Mouse (Mus musculus): ENCODE measurements around the gene Lcn4.

Gene Lcn4

DNA sequence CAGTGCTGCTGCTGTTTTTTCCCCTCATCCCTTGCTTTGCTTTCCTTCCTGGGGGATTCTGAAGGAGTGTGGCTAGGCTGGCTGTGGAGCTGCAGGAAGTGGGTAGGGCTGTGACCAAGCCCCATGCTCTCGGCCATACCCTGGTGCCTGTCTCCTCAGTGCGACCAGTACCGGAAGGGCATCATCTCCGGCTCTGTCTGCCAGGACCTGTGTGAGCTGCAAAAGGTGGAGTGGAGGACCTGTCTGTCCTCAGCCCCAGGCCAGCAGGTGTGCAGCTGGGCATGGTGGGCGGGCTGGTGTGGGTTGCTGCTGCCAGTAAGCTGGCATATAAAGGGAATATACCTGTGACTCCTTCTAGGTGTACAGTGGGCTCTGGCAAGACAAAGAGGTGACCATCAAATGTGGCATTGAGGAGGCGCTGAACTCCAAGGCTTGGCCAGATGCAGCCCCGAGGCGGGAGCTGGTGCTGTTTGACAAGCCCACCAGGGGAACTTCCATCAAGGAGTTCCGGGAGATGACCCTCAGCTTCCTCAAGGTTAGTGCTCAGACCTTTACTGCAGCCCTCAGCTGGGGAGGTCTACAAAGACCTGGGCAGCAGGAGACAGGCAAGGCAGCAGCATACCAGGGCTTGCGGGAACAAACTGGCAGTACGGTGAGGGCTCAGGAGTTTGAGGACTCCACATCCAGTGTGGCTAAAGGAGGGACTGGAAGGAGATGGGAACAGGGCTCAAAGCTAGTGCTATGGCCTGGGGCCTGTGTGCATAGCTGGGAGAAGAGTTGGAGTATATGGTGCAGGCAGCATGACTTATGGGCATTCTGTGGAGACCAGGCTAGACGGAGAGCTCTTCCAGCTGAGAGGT is 36.2 kb downstream of the Lcn4 start:
- in situ Hi-C loops (cut with MseI, MboI), result no loop called here

DNA sequence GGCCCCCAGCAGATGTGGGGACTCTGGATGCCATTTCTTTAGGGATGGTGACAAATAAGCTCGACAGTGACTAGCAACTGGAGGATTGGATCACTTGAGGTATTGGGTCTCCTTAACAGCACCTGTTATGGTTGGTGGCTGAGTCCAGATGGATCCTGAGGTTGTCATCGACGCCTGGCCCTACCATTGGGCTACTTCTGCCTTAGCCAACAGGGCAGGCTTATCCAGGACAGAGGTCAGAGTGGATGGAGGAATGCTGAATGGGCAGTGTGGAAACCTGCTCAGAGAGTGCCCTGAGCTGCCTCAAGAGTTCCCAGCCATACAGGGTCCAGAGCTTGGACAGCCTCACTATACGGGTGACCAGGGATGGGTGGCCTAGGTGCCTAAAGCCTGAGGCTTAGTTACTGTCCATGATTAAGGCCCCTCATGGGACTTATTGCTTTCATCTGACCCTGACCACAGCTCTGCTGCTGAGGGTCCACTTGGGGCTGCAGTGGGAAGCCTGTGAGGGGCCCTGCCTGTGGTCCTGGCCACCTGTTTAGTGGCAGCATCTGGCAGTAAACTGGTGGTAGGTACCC is 37.0 kb downstream of the Lcn4 start:
- in situ Hi-C loops (cut with MseI, MboI), result no loop called here

DNA sequence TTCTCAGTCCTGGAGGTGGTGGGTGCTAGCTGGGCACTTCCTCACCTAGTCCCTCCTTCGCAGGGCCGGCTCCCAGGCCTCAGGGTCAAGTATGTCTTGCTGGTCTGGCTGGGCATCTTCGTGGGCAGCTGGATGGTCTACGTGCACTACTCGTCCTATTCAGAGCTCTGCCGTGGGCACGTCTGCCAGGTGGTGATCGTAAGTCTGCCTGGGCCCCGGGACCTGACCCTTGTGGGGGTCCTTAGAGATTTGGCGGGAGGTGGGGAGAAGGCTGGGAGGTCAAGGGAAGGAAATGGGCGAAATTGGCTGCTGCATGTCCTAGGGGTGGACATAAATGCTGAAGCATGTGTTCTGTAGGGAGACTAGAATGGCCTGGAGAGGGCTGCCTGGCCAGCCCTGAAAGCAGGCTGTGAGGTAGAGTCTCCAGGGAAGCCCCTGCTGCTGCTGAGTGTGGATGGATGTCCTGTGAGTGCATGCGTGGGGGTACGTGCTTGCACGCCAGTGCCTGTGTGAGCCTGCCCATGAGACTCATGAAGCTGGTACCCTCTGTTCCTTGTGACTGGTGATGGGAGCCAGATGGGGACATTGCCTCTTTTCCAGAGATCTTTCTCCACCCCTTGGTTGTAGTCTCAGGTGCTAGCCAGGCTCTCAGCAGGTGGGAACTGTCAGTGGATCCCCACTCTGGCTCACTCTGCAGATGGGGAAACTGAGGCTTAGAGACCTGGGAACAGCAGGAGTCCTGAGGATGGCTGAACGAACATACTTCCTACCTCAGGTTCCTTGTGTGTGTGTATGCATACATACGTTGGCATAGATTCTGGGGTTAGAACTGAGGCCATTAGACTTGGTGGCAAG is 38.3 kb downstream of the Lcn4 start:
- in situ Hi-C loops (cut with MseI, MboI), result no loop called here

DNA sequence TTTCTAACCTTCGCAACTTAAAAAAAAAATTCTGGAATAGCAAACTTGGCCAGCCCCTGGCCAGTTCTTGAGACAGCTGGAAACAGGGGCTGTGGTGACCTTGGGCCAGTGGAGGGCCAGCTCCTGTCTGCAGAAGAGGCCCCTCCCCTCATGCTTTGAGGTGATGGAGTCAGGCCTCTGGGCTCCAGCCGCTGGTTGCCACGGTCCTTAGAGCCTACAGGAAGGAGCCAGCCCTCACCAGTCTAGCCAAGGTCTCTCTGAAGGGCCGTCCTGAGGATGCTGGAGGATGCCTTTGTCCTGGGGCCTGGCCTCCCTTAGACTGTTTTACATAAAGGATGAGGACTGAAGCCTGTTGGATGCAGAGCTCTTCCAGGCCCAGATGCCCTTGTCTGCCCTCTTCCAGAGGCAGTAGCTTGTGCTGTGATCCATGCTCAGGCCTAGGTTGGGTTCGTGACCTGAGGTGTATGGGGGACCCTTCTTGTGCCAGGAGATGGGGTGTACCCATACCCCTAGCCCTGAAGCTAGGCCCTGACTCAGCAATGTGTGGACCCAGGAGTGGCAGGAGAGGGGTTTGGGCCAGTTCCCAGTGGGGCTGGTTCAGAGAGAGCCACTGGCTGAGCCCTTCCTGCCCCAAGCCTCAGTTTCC is 42.2 kb downstream of the Lcn4 start:
- in situ Hi-C loops (cut with MseI, MboI), result no loop called here

DNA sequence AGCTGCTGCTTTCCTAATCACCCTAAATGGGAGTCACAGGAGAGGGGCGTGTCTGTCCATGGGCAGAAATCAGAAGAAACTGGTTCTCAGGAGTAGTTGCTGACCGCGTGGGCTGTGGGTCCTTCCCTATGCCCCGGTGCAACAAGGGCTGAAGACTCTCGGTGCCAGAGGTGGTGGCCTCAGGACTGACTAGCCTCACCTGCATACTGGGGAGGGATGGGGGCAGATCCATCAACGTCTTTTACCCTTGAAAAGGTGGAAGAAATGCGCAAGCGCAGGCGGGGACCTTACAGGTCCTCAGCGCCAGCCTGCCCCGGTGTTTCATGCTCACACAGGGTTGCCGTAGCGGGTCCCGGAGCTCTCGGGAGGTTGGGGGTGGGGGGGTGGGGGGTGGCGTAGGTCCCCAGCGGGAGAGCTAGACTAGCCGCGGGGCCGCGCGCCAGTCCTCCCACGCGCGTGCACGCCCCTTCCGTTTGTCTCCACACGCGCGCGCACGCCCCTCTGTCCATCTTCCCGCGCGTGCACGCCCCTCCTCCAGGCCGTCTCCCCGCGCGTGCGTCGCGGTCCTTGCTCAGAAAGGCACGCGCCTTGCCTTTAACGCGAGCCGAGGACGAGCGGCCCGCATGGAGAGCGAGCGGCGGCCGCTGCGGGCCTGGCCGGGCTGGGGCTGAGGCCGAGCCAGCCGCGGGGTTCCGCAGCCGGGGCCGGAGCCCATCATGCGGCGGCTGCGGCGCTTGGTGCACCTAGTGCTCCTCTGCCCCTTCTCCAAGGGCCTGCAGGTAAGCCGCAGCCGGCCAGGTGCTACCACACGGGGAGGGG is 43.0 kb downstream of the Lcn4 start, which contains the start of gene Fam69b:
TSS of gene Fam69b (plus strand) at position 537 of the 819 bp plus-strand sequence.
- in situ Hi-C loops (cut with MseI, MboI), result no loop called here

DNA sequence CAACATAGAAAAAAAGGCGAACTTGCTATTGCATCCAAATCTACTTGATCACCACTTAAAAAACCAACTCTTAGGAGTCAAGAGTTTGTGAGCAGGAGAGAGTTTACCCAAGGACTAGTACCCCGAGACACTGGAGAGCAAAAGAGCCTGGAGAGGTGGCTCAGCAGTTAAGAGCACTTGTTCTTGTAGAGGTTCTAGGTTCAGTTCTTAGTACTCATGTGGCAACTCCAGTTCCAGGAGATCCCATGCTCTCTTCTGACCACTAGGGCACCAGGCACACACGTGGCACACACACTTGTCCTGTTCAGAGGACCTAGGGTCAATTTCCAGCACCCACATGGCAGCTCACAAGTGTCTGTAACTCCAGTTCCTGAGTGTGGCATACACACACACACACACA is 45.0 kb downstream of the Lcn4 start:
- in situ Hi-C loops (cut with MseI, MboI), result no loop called here

DNA sequence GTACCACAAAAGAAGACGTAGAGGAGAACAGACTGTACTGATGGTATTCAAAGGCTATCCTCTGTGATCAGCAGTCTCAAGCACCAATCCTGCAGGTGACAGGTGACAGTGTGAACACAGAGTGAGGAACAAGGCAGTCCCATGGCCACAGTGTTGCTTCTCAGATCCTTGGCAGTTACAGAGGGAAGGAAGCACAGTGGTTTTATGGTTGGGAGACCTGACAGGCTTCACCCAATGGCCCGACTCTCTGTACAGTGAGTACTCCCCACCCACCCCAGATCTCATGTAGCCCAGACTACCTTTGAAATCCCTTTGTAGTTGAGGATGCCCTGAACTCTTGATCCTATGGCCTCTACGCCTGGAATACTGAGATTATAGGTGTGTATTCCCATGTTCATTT is 45.7 kb downstream of the Lcn4 start:
- in situ Hi-C loops (cut with MseI, MboI), result no loop called here

DNA sequence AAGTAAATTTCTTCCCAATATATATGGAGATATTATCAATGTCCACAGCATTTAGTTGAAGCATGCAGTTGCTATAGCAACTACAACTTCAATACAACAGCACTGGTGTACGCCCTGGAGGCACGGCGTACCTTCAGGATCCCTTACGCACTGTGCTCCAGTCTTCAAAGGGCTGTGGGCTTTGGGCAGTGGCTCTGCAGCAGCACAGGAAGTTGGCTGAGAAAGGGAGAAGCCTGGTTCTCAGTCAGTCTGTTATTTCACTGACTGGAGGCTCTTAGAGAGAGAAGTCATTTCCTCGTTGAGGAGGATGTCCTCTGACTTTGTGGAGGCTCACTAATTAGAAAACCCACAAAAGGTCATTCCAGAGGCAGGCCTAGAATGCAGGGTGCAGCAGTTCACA is 48.1 kb downstream of the Lcn4 start:
- in situ Hi-C loops (cut with MseI, MboI), result no loop called here

DNA sequence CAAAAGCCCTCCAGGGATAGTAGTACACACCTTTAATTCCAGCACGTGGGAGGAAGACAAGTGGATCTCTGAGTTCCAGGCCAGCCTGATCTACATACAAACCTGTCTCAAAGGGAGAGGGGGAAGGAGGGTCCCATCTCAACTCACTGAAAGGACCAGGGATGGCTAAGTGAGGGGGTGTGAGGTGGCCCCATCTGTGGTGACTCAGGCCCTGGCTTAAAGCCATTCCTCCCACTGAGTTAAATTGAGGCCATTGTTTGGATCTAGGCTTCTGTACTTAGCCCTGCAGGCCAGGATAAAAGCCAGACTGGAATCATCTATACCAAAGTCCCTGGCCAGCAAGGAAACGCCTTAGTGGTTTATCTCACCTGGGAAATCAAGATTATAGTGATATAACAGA is 49.8 kb downstream of the Lcn4 start:
- in situ Hi-C loops (cut with MseI, MboI), result no loop called here

DNA sequence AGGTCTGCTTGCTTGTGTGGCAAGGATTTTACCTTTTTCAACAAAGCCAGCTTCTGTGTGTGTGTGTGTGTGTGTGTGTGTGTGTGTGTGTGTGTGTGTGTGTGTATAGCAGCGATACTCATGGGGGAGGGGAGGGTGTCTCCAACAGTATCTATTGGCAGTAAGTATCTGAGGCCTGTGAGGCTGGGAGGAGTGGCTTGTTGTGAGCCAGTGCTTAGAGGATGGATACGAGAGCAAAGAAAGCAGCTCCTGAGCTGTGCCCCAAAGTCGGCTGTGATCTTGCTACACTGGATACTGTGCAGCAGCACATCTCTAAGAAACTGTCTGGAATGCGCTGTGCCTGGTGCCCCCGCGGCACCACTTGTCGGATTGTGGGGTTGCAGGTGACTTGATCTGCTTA is 53.2 kb downstream of the Lcn4 start:
- in situ Hi-C loops (cut with MseI, MboI), result no loop called here
